Mouse (Mus musculus): ENCODE data around the gene Nxpe3. TPM values are rescaled to one million over a fixed set of nuclear protein-coding genes. Genes with fewer than 3 reads are reported as not detected.
"Not testable (repeated sequence)": the region's sequence is repeated elsewhere in the genome, so short reads cannot be mapped to it uniquely, and the experiment has no call there.

Gene Nxpe3
- polyA plus RNA-seq, 1 experiment from 2014 or later = 0.95 TPM

GRCm38 (mm10) chr16:55841506-55841905 is 53.6 kb downstream of the Nxpe3 start:
- H3K9me3 ChIP-seq = no peaks in the 10 kb centered on the region
- WGBS = 82% methylated on average over 6 of the region's 6 CpGs
- peaks cover 4% of the 10 kb centered on the region; the same call in 1 of the 2 replicates for H3K4me1 ChIP-seq
- H3K4me3 ChIP-seq = no peak overlapping the region
- no peak overlapping the region for H3K27ac ChIP-seq
- no peak for DNase-seq (ENCODE audit: low spot score)
- H3K36me3 ChIP-seq = peaks cover 10% of the 10 kb centered on the region
- no peaks in the 10 kb centered on the region for H3K27me3 ChIP-seq (ENCODE audit: insufficient read depth, poor library complexity, severe bottlenecking)

GRCm38 (mm10) chr16:55838510-55839474 is 56.3 kb downstream of the Nxpe3 start, which contains the start of gene Nfkbiz:
TSS of gene Nfkbiz (minus strand) at chr16:55838899.
- Histone ChIP-seq H3K4me3 (peak within 1 kb of the TSS; percentile 76), H3K9me3 (no peaks in the 10 kb centered on the region), H3K36me3 (peaks cover 2% of the 10 kb centered on the region), H3K27ac (peak within 1 kb of the TSS; percentile 99), H3K4me1 (peaks cover 4% of the 10 kb centered on the region; the same call in 1 of the 2 replicates), H3K27me3 (ENCODE audit: insufficient read depth, poor library complexity, severe bottlenecking) (no peaks in the 10 kb centered on the region)
- 1% methylated on average over 40 of the region's 40 CpGs for WGBS
- DNase-seq (ENCODE audit: low spot score) = peak; percentile 94

- Histone ChIP-seq H3K9me3 (no peaks in the 10 kb centered on the region), H3K27me3 (ENCODE audit: insufficient read depth, poor library complexity, severe bottlenecking) (no peaks in the 10 kb centered on the region), H3K36me3 (no peaks in the 10 kb centered on the region), H3K27ac (peak overlapping the region; percentile 99), H3K4me3 (peak overlapping the region; percentile 76), H3K4me1 (peaks cover 4% of the 10 kb centered on the region; the same call in 1 of the 2 replicates)
- 19% methylated on average over 3 of the region's 3 CpGs for WGBS
- no peak for DNase-seq (ENCODE audit: low spot score)
These were observed 57.0 kb downstream of the Nxpe3 start for GRCm38 (mm10) chr16:55838129-55838509.

- not testable (repeated sequence) for DNase-seq (ENCODE audit: low spot score); H3K27me3 ChIP-seq (ENCODE audit: insufficient read depth, poor library complexity, severe bottlenecking); H3K9me3 ChIP-seq; H3K36me3 ChIP-seq; H3K4me1 ChIP-seq
- Histone ChIP-seq H3K4me3 (peak overlapping the region; percentile 76; the same call in 1 of the 2 replicates), H3K27ac (0 out of 2 replicates have a peak overlapping the region, but pooled peaks have one; percentile 99)
- 94% methylated on average over 8 of the region's 8 CpGs for WGBS
These were observed 57.4 kb downstream of the Nxpe3 start for GRCm38 (mm10) chr16:55837653-55838052.

GRCm38 (mm10) chr16:55837168-55837567 is 57.9 kb downstream of the Nxpe3 start:
- Histone ChIP-seq H3K27ac (no peak overlapping the region), H3K27me3 (ENCODE audit: insufficient read depth, poor library complexity, severe bottlenecking) (no peaks in the 10 kb centered on the region), H3K9me3 (no peaks in the 10 kb centered on the region), H3K36me3 (no peaks in the 10 kb centered on the region), H3K4me1 (peaks cover 4% of the 10 kb centered on the region; the same call in 1 of the 2 replicates), H3K4me3 (no peak overlapping the region)
- 70% methylated on average over 2 of the region's 2 CpGs for WGBS
- no peak for DNase-seq (ENCODE audit: low spot score)

- no peaks in the 10 kb centered on the region for H3K9me3 ChIP-seq
- H3K27me3 ChIP-seq (ENCODE audit: insufficient read depth, poor library complexity, severe bottlenecking) = no peaks in the 10 kb centered on the region
- no peak for DNase-seq (ENCODE audit: low spot score)
- H3K27ac ChIP-seq = no peak overlapping the region
- H3K36me3 ChIP-seq = no peaks in the 10 kb centered on the region
- no peak overlapping the region for H3K4me3 ChIP-seq
- H3K4me1 ChIP-seq = peaks cover 4% of the 10 kb centered on the region; the same call in 1 of the 2 replicates
These were observed 59.3 kb downstream of the Nxpe3 start for GRCm38 (mm10) chr16:55835798-55836197.

GRCm38 (mm10) chr16:55832617-55833016 is 62.5 kb downstream of the Nxpe3 start:
- H3K36me3 ChIP-seq = no peaks in the 10 kb centered on the region
- no peak overlapping the region for H3K27ac ChIP-seq
- WGBS = 88% methylated on average over 8 of the region's 8 CpGs
- no peak for DNase-seq (ENCODE audit: low spot score)
- H3K4me3 ChIP-seq = no peak overlapping the region
- H3K27me3 ChIP-seq (ENCODE audit: insufficient read depth, poor library complexity, severe bottlenecking) = no peaks in the 10 kb centered on the region
- no peaks in the 10 kb centered on the region for H3K4me1 ChIP-seq
- no peaks in the 10 kb centered on the region for H3K9me3 ChIP-seq

- Histone ChIP-seq H3K4me3 (no peak overlapping the region), H3K9me3 (no peaks in the 10 kb centered on the region), H3K4me1 (no peaks in the 10 kb centered on the region), H3K27me3 (ENCODE audit: insufficient read depth, poor library complexity, severe bottlenecking) (no peaks in the 10 kb centered on the region), H3K36me3 (no peaks in the 10 kb centered on the region), H3K27ac (no peak overlapping the region)
- 88% methylated on average over 6 of the region's 6 CpGs for WGBS
- no peak for DNase-seq (ENCODE audit: low spot score)
These were observed 63.0 kb downstream of the Nxpe3 start for GRCm38 (mm10) chr16:55832040-55832439.

- no peaks in the 10 kb centered on the region for H3K9me3 ChIP-seq
- H3K36me3 ChIP-seq = no peaks in the 10 kb centered on the region
- H3K4me1 ChIP-seq = no peaks in the 10 kb centered on the region
- DNase-seq (ENCODE audit: low spot score) = no peak
- 82% methylated on average over 1 of the region's 1 CpGs for WGBS
- H3K27me3 ChIP-seq (ENCODE audit: insufficient read depth, poor library complexity, severe bottlenecking) = no peaks in the 10 kb centered on the region
- H3K27ac ChIP-seq = no peak overlapping the region
- H3K4me3 ChIP-seq = no peak overlapping the region
These were observed 63.6 kb downstream of the Nxpe3 start for GRCm38 (mm10) chr16:55831451-55831850.

- 51% methylated on average over 11 of the region's 11 CpGs for WGBS
- no peaks in the 10 kb centered on the region for H3K9me3 ChIP-seq
- H3K4me3 ChIP-seq = no peak overlapping the region
- 0 out of 2 replicates have a peak, but pooled peaks cover under 1% of the 10 kb centered on the region for H3K36me3 ChIP-seq
- no peak for DNase-seq (ENCODE audit: low spot score)
- H3K4me1 ChIP-seq = peaks cover 26% of the 10 kb centered on the region
- no peaks in the 10 kb centered on the region for H3K27me3 ChIP-seq (ENCODE audit: insufficient read depth, poor library complexity, severe bottlenecking)
- H3K27ac ChIP-seq = peak overlapping the region; percentile 33; the same call in 1 of the 2 replicates
These were observed 71.5 kb downstream of the Nxpe3 start for GRCm38 (mm10) chr16:55823398-55824155.

- peaks cover 26% of the 10 kb centered on the region for H3K4me1 ChIP-seq
- H3K36me3 ChIP-seq = peaks cover 7% of the 10 kb centered on the region
- 40% methylated on average over 18 of the region's 18 CpGs for WGBS
- no peak for DNase-seq (ENCODE audit: low spot score)
- H3K27ac ChIP-seq = peak overlapping the region; percentile 94; the same call in 1 of the 2 replicates
- H3K27me3 ChIP-seq (ENCODE audit: insufficient read depth, poor library complexity, severe bottlenecking) = no peaks in the 10 kb centered on the region
- no peaks in the 10 kb centered on the region for H3K9me3 ChIP-seq
- peak overlapping the region; percentile 92 for H3K4me3 ChIP-seq
These were observed 72.2 kb downstream of the Nxpe3 start for GRCm38 (mm10) chr16:55822741-55823397.

- Histone ChIP-seq H3K4me3 (peak overlapping the region; percentile 92), H3K36me3 (peaks cover 14% of the 10 kb centered on the region), H3K9me3 (no peaks in the 10 kb centered on the region), H3K27ac (peak overlapping the region; percentile 94), H3K27me3 (ENCODE audit: insufficient read depth, poor library complexity, severe bottlenecking) (no peaks in the 10 kb centered on the region), H3K4me1 (peaks cover 26% of the 10 kb centered on the region)
- WGBS = under 1% methylated on average over 67 of the region's 67 CpGs
- DNase-seq (ENCODE audit: low spot score) = peak; percentile 97
These were observed 72.9 kb downstream of the Nxpe3 start for GRCm38 (mm10) chr16:55821997-55822740.
